Mouse (Mus musculus) intestine, postnatal 0 days (tissue): ENCODE results near the gene Msto1. TPM values are rescaled to one million over a fixed set of nuclear protein-coding genes. Genes with fewer than 3 reads are reported as not detected.
"Not testable (repeated sequence)": the region's sequence is repeated elsewhere in the genome, so short reads cannot be mapped to it uniquely, and the experiment has no call there.

Experiments used
- ATAC-seq: fragments of 200-750 bp; cut with Nextera tagmentation; 2 replicates; pipeline ENCODE4 v1.8.0; 2017; ENCODE audit warnings: mild to moderate bottlenecking, moderate TSS enrichment, moderate library complexity
- H3K27ac ChIP-seq: fragments of 300-500 bp; sonication (generic); 2 replicates; pipeline ENCODE4 v1.5.1; 2014; ENCODE audit warnings: mild to moderate bottlenecking, low read depth, low read length, moderate library complexity
- H3K27me3 ChIP-seq: fragments of 300-500 bp; sonication (generic); replicated peaks from 2 replicates; pipeline ENCODE4 v1.6.1; 2014; ENCODE audit warnings: low read length, mixed read lengths; ENCODE audit not compliant: control insufficient read depth, insufficient read depth
- H3K36me3 ChIP-seq: fragments of 300-500 bp; sonication (generic); 2 replicates; pipeline ENCODE4 v1.6.1; 2014; ENCODE audit warnings: mild to moderate bottlenecking, moderate library complexity; ENCODE audit not compliant: control insufficient read depth, insufficient read depth
- H3K4me1 ChIP-seq: fragments of 300-500 bp; sonication (generic); replicated peaks from 2 replicates; pipeline ENCODE4 v1.6.1; 2014; ENCODE audit warnings: antibody characterized with exemption, low read length, mixed read lengths; ENCODE audit not compliant: control insufficient read depth, insufficient read depth
- H3K4me2 ChIP-seq: fragments of 300-500 bp; sonication (generic); replicated peaks from 2 replicates; pipeline ENCODE4 v1.6.1; 2014; ENCODE audit warnings: low read depth, mild to moderate bottlenecking, moderate library complexity
- H3K4me3 ChIP-seq: fragments of 300-500 bp; sonication (generic); 2 replicates; pipeline ENCODE4 v1.5.1; 2014; ENCODE audit warnings: low read depth, low read length
- H3K9ac ChIP-seq: fragments of 300-500 bp; sonication (generic); 2 replicates; pipeline ENCODE4 v1.6.1; 2014; ENCODE audit warnings: mild to moderate bottlenecking, low read depth, low read length
- H3K9me3 ChIP-seq: fragments of 300-500 bp; sonication (generic); 2 replicates; pipeline ENCODE4 v1.6.1; 2016; ENCODE audit warnings: mixed run types; ENCODE audit not compliant: control insufficient read depth
- CTCF ChIP-seq: sonication (generic); IDR thresholded peaks from 2 replicates; pipeline ENCODE4 v1.5.1; 2016; ENCODE audit warnings: low read depth, mild to moderate bottlenecking, control low read depth, antibody characterized with exemption, moderate library complexity
- WGBS: fragments of 180-500 bp; shearing (Covaris S2); extraction: QIAGEN DNeasy Blood & Tissue Kit; methylation state at CpG from one replicate; pipeline ENCODE4 v1.1.7; 2014; 5-methylcytosine and 5-hydroxymethylcytosine counted together
- polyA plus RNA-seq: library from polyadenylated mRNA; unstranded; fragments of >200 nt; fragmentation: Nextera tagmentation; extraction: Ambion mirVana; gene quantifications from 2 replicates; pipeline ENCODE4 v1.2.1, GENCODE M21; 2015

Msto1 gene
- 20.7 and 22.4 TPM in 2 replicates for polyA plus RNA-seq

GRCm38 (mm10) chr3:88913511-88914383 lies at the start of gene Msto1:
Msto1 (minus strand) TSS chr3:88913999.
- Histone ChIP-seq H3K4me3 (peak within 1 kb of the TSS; percentile 71), H3K4me2 (peak within 1 kb of the TSS; percentile 93), H3K9ac (peak within 1 kb of the TSS; percentile 62), H3K36me3 (peaks cover 28% of the 10 kb centered on the region), H3K27me3 (no peaks in the 10 kb centered on the region), H3K9me3 (no peaks in the 10 kb centered on the region), H3K4me1 (0 out of 2 replicates have a peak, but pooled peaks cover 2% of the 10 kb centered on the region), H3K27ac (peak within 1 kb of the TSS; percentile 76)
- under 1% methylated on average over 61 of the region's 62 CpGs for WGBS
- TF ChIP-seq CTCF, result peak; percentile 42
- peak; percentile 97 for ATAC-seq

- H3K36me3 ChIP-seq, result peaks cover 19% of the 10 kb centered on the region
- not testable (repeated sequence) for ATAC-seq
These were observed 49.4 kb upstream of the Msto1 start for GRCm38 (mm10) chr3:88963211-88963610.

GRCm38 (mm10) chr3:88953736-88954135 lies 39.9 kb upstream of the Msto1 start:
- Histone ChIP-seq H3K27me3 (no peaks in the 10 kb centered on the region), H3K9ac (no peak overlapping the region), H3K4me3 (no peak overlapping the region), H3K9me3 (no peaks in the 10 kb centered on the region), H3K4me2 (no peak overlapping the region), H3K36me3 (no peaks in the 10 kb centered on the region), H3K4me1 (no peaks in the 10 kb centered on the region), H3K27ac (no peak overlapping the region)
- no peak for ATAC-seq
- no peak for TF ChIP-seq CTCF

More at GRCm38 (mm10) chr3:88963211-88963610, 49.4 kb upstream of the Msto1 start:
- not testable (repeated sequence) for H3K27me3 ChIP-seq, H3K9me3 ChIP-seq, H3K4me3 ChIP-seq, H3K9ac ChIP-seq, H3K27ac ChIP-seq, H3K4me2 ChIP-seq, H3K4me1 ChIP-seq

GRCm38 (mm10) chr3:88953246-88953645 lies 39.4 kb upstream of the Msto1 start:
- Histone ChIP-seq H3K27ac (no peak overlapping the region), H3K4me3 (no peak overlapping the region), H3K27me3 (no peaks in the 10 kb centered on the region), H3K4me2 (no peak overlapping the region), H3K36me3 (no peaks in the 10 kb centered on the region), H3K4me1 (no peaks in the 10 kb centered on the region), H3K9me3 (no peaks in the 10 kb centered on the region), H3K9ac (no peak overlapping the region)
- 64% methylated on average over 4 of the region's 4 CpGs for WGBS
- TF ChIP-seq CTCF, result no peak
- ATAC-seq, result no peak

- H3K27me3 ChIP-seq, result no peaks in the 10 kb centered on the region
- H3K36me3 ChIP-seq, result no peaks in the 10 kb centered on the region
- H3K4me1 ChIP-seq, result 0 out of 2 replicates have a peak, but pooled peaks cover 7% of the 10 kb centered on the region
- peak overlapping the region; percentile 84 for H3K4me2 ChIP-seq
- ATAC-seq, result no peak
- 0% methylated on average over 5 of the region's 5 CpGs for WGBS
- H3K4me3 ChIP-seq, result peak overlapping the region; percentile 72
- H3K9ac ChIP-seq, result peak overlapping the region; percentile 86
- H3K27ac ChIP-seq, result peak overlapping the region; percentile 99
- no peaks in the 10 kb centered on the region for H3K9me3 ChIP-seq
- TF ChIP-seq CTCF, result no peak
These were observed 37.6 kb upstream of the Msto1 start for GRCm38 (mm10) chr3:88951327-88951800.

GRCm38 (mm10) chr3:88950576-88951326 lies 37.0 kb upstream of the Msto1 start, which contains the start of the genes Ash1l and Dap3:
Ash1l (plus strand) TSS chr3:88950622.
Dap3 (minus strand) TSS chr3:88951181.
- TF ChIP-seq CTCF, result peak; percentile 66
- Histone ChIP-seq H3K9me3 (no peaks in the 10 kb centered on the region), H3K9ac (peak within 1 kb of the TSS; percentile 86), H3K4me2 (peak within 1 kb of the TSS; percentile 84), H3K4me1 (0 out of 2 replicates have a peak, but pooled peaks cover 7% of the 10 kb centered on the region), H3K4me3 (peak within 1 kb of the TSS; percentile 72), H3K27me3 (no peaks in the 10 kb centered on the region), H3K27ac (peak within 1 kb of the TSS; percentile 99), H3K36me3 (no peaks in the 10 kb centered on the region)
- ATAC-seq, result peak; percentile 77
- under 1% methylated on average over 40 of the region's 64 CpGs for WGBS
